Mouse (Mus musculus): Measurements from ENCODE around the gene Ndufs8.

DNA sequence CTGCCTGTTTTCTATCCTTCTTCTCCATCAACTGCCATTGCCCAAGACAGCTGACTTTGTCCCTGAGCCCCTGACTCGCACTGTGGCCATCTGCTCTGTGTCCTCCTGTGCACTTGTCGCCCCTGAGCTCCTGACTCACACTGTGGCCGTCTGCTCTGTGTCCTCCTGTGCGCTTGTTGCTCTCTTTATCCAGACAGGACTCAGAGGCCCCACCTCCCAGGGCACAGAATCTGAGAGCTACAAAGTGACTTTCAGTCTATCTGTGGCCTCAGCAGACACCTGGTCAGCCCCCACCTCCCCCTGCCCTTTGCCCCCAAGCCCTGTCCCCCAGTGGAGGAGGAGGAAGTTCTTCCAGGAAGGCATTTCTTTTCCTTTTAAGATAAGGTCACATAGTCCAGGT lies 43.2 kb upstream of the Ndufs8 start:
- TF ChIP-seq MYOG (IDR thresholded peaks at IDR 0.05; ENCODE audit: control insufficient read depth, extremely low read depth, insufficient read length) (no peak), CTCF (IDR thresholded peaks at IDR 0.05; ENCODE audit: control insufficient read depth, insufficient read depth, insufficient read length) (no peak), MYOD1 (IDR thresholded peaks at IDR 0.05; ENCODE audit: control insufficient read depth, insufficient read length, low read depth) (no peak), USF1 (IDR thresholded peaks at IDR 0.05; ENCODE audit: low read depth) (no peak)
